Mouse (Mus musculus): ENCODE data around the gene Tnr.

Tnr gene

DNA sequence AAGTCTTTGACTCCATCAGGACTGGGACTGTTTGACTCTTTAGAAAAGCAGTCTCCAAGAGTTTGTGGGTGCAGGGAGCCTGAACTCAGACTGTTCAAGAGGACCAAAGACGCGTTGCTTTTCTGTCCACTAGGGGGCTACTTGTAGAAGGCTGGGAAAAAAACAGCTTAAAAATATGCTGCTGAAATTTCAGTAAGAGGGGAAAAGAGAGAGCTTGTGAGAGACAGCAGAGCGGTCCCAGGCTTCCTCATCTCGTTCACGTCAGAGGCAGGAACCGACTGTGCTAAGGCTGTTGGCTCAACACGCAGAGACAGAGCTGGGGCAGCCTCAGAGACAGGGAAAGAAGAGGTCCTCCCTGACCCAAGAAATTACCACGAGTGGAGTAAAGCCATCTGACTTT, at the start of gene Tnr:
Tnr (plus strand) TSS at position 192 of the 400 bp plus-strand sequence.
- DNase-seq (ENCODE audit: low read depth): peak; percentile 33

- DNase-seq (ENCODE audit: low read depth): no peak
These were observed 33.6 kb upstream of the Tnr start for GRCm38 (mm10) chr1:159489853-159490435.

DNA sequence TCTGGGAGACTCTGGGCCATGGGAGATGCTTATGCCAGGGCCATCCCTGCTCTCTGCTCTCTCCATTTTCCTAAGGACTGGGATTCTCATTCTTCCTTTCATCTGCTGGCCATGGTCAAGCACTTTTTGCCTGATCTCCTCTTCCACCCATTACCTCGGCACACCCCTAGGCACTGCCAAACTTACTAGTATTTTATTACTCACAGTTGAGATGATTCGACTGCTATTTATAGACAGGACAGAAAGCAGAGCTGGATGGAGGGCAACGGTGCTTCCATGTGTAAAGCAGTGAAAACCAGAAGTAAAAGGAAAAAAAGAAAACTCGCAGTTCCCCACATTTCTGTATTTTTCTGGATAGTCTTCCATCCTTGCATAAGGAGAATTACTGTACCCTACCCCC, 31.0 kb upstream of the Tnr start:
- no peak for DNase-seq (ENCODE audit: low read depth)

- no peak for DNase-seq (ENCODE audit: low read depth)
These were observed 29.7 kb upstream of the Tnr start for GRCm38 (mm10) chr1:159493720-159494499.

GRCm38 (mm10) chr1:159498236-159498635, 25.3 kb upstream of the Tnr start:
- DNase-seq (ENCODE audit: low read depth): no peak

- DNase-seq (ENCODE audit: low read depth): no peak
These were observed 23.6 kb upstream of the Tnr start for GRCm38 (mm10) chr1:159499806-159500460.

- no peak for DNase-seq (ENCODE audit: low read depth)
These were observed 21.7 kb upstream of the Tnr start for GRCm38 (mm10) chr1:159501911-159502310.

- no peak for DNase-seq (ENCODE audit: low read depth)
These were observed 12.9 kb upstream of the Tnr start for GRCm38 (mm10) chr1:159510667-159511066.

- no peak for DNase-seq (ENCODE audit: low read depth)
These were observed 5.9 kb upstream of the Tnr start for GRCm38 (mm10) chr1:159517647-159518046.

- DNase-seq (ENCODE audit: low read depth): no peak
These were observed 4.4 kb upstream of the Tnr start for GRCm38 (mm10) chr1:159519206-159519605.

DNA sequence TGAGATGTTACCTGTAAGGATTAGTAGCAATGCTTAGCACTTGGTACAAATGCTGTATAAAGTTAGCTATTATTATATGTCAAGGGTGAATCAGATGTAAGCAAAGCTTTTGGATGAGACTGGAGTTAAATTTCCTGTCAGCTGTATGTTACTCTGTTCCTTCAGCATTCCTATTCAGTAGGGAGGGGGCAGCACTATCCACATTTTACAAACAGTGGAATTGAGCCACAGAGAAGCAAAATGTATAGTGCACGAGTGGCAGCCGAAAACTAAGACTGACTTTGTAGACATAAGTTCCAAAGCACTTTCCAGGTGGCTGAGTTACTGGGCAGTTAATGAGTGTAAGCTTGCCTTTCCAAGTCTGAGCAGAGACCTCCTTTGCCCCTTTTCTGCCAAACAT, 500 bp upstream of the Tnr start:
- no peak for DNase-seq (ENCODE audit: low read depth)

DNA sequence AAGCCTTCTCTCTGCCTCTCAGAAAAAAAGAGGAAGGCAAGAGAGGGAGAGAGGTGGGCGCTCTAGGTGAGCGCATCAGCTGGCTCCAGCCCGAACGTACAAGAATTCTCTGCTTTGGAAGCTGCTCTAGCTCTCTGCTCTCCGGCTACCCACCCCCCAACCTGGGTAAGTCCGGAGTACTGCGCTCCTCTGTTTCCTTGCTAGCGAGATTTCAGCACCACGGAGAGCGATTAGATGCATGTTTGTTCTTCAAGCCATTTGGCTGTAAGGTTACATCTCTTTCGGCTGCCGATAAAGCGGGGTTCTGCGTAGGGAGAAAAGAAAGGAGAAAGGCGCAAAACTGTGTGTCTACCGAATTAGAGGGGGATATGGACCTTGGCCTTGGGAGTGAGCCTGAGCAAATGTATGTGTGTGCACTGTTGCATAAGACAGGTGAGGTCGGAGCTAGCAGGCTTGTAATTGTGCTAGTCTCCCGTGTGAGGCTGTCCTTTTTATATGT, 531 bp downstream of the Tnr start:
- DNase-seq (ENCODE audit: low read depth): peak; percentile 51

GRCm38 (mm10) chr1:159532841-159533569, 9.4 kb downstream of the Tnr start:
- DNase-seq (ENCODE audit: low read depth): no peak

DNA sequence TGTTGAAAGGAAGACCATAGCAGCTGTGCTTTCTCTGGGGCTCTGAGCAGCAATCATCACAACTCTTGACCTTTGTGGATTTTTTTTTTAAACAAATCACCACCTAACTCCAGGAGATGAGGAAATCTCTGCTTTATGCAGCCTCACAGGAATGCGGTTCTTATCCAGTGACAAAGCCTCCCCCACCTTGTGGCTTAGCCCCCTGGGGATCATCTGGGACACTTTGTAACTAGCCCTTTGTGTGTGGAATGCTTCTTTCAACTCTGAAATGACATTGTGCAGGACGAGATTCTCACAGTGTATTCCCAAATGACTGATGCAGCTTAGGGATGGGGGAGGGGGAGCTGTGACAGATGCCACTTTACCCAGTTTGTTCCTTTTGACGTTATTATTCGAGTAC, 12.0 kb downstream of the Tnr start:
- DNase-seq (ENCODE audit: low read depth): no peak

DNA sequence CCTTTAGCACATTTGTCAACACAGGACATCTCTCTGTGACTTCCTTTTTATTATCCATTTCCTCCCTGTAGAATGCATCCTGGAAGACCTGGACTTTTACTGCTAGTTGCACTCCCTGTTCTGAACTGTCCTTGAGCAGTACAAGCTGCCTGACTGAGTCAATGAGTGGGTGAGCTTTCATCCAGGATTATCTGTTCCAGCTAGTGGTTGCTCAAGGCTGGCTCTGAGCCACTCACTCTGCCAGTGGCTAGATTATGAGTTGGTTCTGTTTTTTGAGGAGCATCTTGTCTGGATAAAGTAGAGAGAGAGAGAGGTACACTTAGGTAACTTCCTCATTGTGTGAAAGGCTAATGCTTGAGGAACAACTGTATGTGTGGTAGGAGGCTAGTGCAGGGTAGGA, 14.0 kb downstream of the Tnr start:
- DNase-seq (ENCODE audit: low read depth): no peak

DNA sequence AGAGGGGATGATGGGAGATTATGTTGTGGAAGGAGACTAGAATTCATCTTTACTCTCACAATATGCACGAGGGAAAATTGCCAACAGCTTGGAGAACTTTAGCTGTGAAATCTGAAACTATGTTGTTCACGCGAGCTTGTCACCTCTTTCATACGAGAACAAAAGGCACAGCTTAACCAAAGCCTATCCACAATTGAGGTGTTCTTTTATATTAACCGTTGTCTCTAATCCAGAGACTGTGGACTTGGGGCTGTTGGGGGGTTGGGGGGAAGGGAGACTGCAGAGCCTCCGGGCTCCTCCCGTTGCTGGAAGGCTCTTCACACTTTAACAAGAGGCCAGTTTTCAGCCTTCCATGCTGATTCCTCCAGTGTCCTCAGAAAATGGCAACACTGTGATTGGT, 14.5 kb downstream of the Tnr start:
- DNase-seq (ENCODE audit: low read depth): no peak

- DNase-seq (ENCODE audit: low read depth): no peak
These were observed 22.0 kb downstream of the Tnr start for GRCm38 (mm10) chr1:159545470-159546145.

- DNase-seq (ENCODE audit: low read depth): no peak
These were observed 27.5 kb downstream of the Tnr start for GRCm38 (mm10) chr1:159551036-159551435.

GRCm38 (mm10) chr1:159551591-159552442, 28.2 kb downstream of the Tnr start:
- no peak for DNase-seq (ENCODE audit: low read depth)

DNA sequence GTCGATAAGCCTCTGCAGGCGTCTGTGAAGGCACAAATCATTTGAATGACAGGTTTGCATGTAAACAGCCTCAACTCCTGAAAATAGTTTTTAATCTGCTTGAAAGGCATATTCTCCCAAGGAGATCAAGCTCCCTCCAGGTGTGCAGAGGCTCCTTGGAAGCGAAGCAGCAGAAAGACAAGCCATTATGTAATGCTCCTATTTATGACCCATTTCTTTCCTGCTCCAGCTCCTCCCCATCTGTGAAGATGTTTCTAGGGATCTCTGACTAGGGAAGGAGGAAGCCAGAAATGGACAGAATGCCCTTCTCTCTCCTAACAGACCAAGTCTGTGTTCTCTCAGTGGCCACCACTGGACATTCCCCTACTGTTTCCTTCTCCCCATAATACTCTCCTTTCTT, 38.0 kb downstream of the Tnr start:
- DNase-seq (ENCODE audit: low read depth): no peak

GRCm38 (mm10) chr1:159565129-159565528, 41.6 kb downstream of the Tnr start:
- DNase-seq (ENCODE audit: low read depth): no peak

Measured in induced T-regulatory cell, adult 2 months (primary cell).